Comparison of ENCODE assay signal across 13 mouse cellular contexts in genomic region chr14:54232143-54232542, GRCm38 (mm10). TPM values are rescaled to one million over a fixed set of nuclear protein-coding genes. Genes with fewer than 3 reads are reported as not detected.
DNase-seq lines count a peak whose midpoint lies in the region; ATAC-seq and TF ChIP-seq lines count a peak whose summit lies in the region.
"Had no signal": no experiment of that assay in that cellular context is flagged by ENCODE, and none has a peak within 500 bp of the region (broad histone marks: within the 10 kb centered on the region; RNA-seq: fewer than 3 reads in every experiment).

No protein-coding gene starts in this region.

- H3K9me3 ChIP-seq in hindbrain, embryonic 13.5 days = no peaks in the 10 kb centered on the region
- H3K9me3 ChIP-seq in hindbrain, postnatal 0 days (ENCODE audit: low read length) = no peaks in the 10 kb centered on the region
- H3K9me3 ChIP-seq in neural tube, embryonic 13.5 days = no peaks in the 10 kb centered on the region

- no peak for DNase-seq in hindbrain, postnatal 0 days (ENCODE audit: low spot score)
- DNase-seq in retina, postnatal 1 day = peak; percentile 23
- DNase-seq in retina, embryonic 14.5 days (ENCODE audit: low spot score) = no peak
- DNase-seq in induced T-regulatory cell, adult 2 months (ENCODE audit: low read depth) = peak; percentile 62
- DNase-seq in right cerebral cortex, postnatal 14 days = no peak
- DNase-seq in kidney, postnatal 14 days = no peak
- DNase-seq: gastrocnemius, adult 2 months; heart, postnatal 10 days; left cerebral cortex, postnatal 4 days had no signal

- TF ChIP-seq CTCF in hindbrain, postnatal 0 days (IDR thresholded peaks at IDR 0.05; ENCODE audit: low read depth) = no peak

- no peak overlapping the region for H3K4me3 ChIP-seq in hindbrain, embryonic 13.5 days
- no peak overlapping the region for H3K4me3 ChIP-seq in hindbrain, postnatal 0 days (ENCODE audit: low read length)
- no peak overlapping the region for H3K4me3 ChIP-seq in neural tube, embryonic 13.5 days

- peaks cover 54% of the 10 kb centered on the region for H3K4me1 ChIP-seq in hindbrain, embryonic 13.5 days (replicated peaks)
- H3K4me1 ChIP-seq in hindbrain, postnatal 0 days (ENCODE audit: insufficient read depth, low read length) = peaks cover 4% of the 10 kb centered on the region; the same call in 1 of the 2 replicates
- peaks cover 62% of the 10 kb centered on the region for H3K4me1 ChIP-seq in neural tube, embryonic 13.5 days (replicated peaks)

- H3K27ac ChIP-seq in hindbrain, embryonic 13.5 days = peak overlapping the region; percentile 62
- no peak overlapping the region for H3K27ac ChIP-seq in hindbrain, postnatal 0 days
- H3K27ac ChIP-seq in neural tube, embryonic 13.5 days (replicated peaks) = peak overlapping the region; percentile 64

- no peak overlapping the region for H3K4me2 ChIP-seq in hindbrain, embryonic 13.5 days
- no peak overlapping the region for H3K4me2 ChIP-seq in hindbrain, postnatal 0 days (ENCODE audit: low read depth, low read length)
- peak overlapping the region; percentile 4; the same call in 1 of the 2 replicates for H3K4me2 ChIP-seq in neural tube, embryonic 13.5 days

- H3K9ac ChIP-seq in hindbrain, embryonic 13.5 days = no peak overlapping the region
- no peak overlapping the region for H3K9ac ChIP-seq in hindbrain, postnatal 0 days (replicated peaks; ENCODE audit: low read length)
- H3K9ac ChIP-seq in neural tube, embryonic 13.5 days = peak overlapping the region; percentile 4; the same call in 1 of the 2 replicates

- H3K27me3 ChIP-seq in hindbrain, embryonic 13.5 days = 0 out of 2 replicates have a peak, but pooled peaks cover 5% of the 10 kb centered on the region
- H3K27me3 ChIP-seq in hindbrain, postnatal 0 days (ENCODE audit: insufficient read depth, low read length) = no peaks in the 10 kb centered on the region
- H3K27me3 ChIP-seq in neural tube, embryonic 13.5 days = no peaks in the 10 kb centered on the region

- WGBS in hindbrain, embryonic 13.5 days = 49% methylated on average over 9 of the region's 9 CpGs
- 52% methylated on average over 9 of the region's 9 CpGs for WGBS in hindbrain, postnatal 0 days
- WGBS in neural tube, embryonic 13.5 days = 39% methylated on average over 9 of the region's 9 CpGs

- H3K36me3 ChIP-seq in hindbrain, embryonic 13.5 days = peaks cover 14% of the 10 kb centered on the region
- H3K36me3 ChIP-seq in hindbrain, postnatal 0 days (ENCODE audit: insufficient read depth, low read length) = 0 out of 2 replicates have a peak, but pooled peaks cover 5% of the 10 kb centered on the region
- H3K36me3 ChIP-seq in neural tube, embryonic 13.5 days = peaks cover 11% of the 10 kb centered on the region

- ATAC-seq in hindbrain, embryonic 13.5 days (ENCODE audit: low FRiP score) = no peak
- no peak for ATAC-seq in hindbrain, postnatal 0 days
- ATAC-seq in neural tube, embryonic 13.5 days (ENCODE audit: low read depth) = no peak

RNA-seq across cellular contexts. Expression of gene Dad1, which starts 21.8 kb away (rescaled TPM):
- 343 and 348 TPM in 2 replicates for polyA plus RNA-seq in hindbrain, embryonic 13.5 days (2015; fragmentation: Nextera tagmentation; extraction: Ambion mirVana)
- total RNA-seq in hindbrain, postnatal 0 days (2014; rRNA removed) = 189 and 321 TPM in 2 replicates
- polyA plus RNA-seq in hindbrain, postnatal 0 days (2015; fragmentation: Nextera tagmentation; extraction: Ambion mirVana) = 406 and 407 TPM in 2 replicates
- polyA plus RNA-seq in neural tube, embryonic 13.5 days (2015; fragmentation: Nextera tagmentation; extraction: Ambion mirVana) = 416 and 437 TPM in 2 replicates

RNA-seq across cellular contexts. Expression of gene Abhd4, which starts 21.8 kb away (rescaled TPM):
- polyA plus RNA-seq in hindbrain, embryonic 13.5 days (2015; fragmentation: Nextera tagmentation; extraction: Ambion mirVana) = 58.2 and 58.7 TPM in 2 replicates
- 105 and 126 TPM in 2 replicates for total RNA-seq in hindbrain, postnatal 0 days (2014; rRNA removed)
- 76.9 and 82.7 TPM in 2 replicates for polyA plus RNA-seq in hindbrain, postnatal 0 days (2015; fragmentation: Nextera tagmentation; extraction: Ambion mirVana)
- 60.4 and 72.4 TPM in 2 replicates for polyA plus RNA-seq in neural tube, embryonic 13.5 days (2015; fragmentation: Nextera tagmentation; extraction: Ambion mirVana)

RNA-seq across cellular contexts. Expression of gene Olfr49, which starts 52.6 kb away (rescaled TPM):
- polyA plus RNA-seq in hindbrain, embryonic 13.5 days (2015; fragmentation: Nextera tagmentation; extraction: Ambion mirVana) = not detected in 2 replicates
- total RNA-seq in hindbrain, postnatal 0 days (2014; rRNA removed) = not detected in 2 replicates
- 0.05 TPM in 1 of 2 replicates, not detected in the other for polyA plus RNA-seq in hindbrain, postnatal 0 days (2015; fragmentation: Nextera tagmentation; extraction: Ambion mirVana)
- polyA plus RNA-seq in neural tube, embryonic 13.5 days (2015; fragmentation: Nextera tagmentation; extraction: Ambion mirVana) = not detected in 2 replicates
- total RNA-seq: gastrocnemius, adult 2 months; heart, postnatal 10 days; layer of hippocampus, adult 8-10 months; left cerebral cortex, postnatal 4 days had no signal
- polyA plus RNA-seq: cortical plate, adult 2 months had no signal

Comparison
In these comparisons a context has a peak if more than half of its experiments do, and no peak if none do; other contexts are left out.
1. DNase-seq: peak in retina, postnatal 1 day (single experiment) and induced T-regulatory cell, adult 2 months (single experiment); none in hindbrain, postnatal 0 days (single experiment), retina, embryonic 14.5 days (single experiment), right cerebral cortex, postnatal 14 days (single experiment) and kidney, postnatal 14 days (single experiment).